Mouse (Mus musculus) 416B (cell line): ENCODE results near the gene Trip12.

Source experiments
- DNase-seq: peaks from one replicate; pipeline ENCODE4 v3.0.0; 2011; ENCODE audit warnings: low read depth

Trip12 gene

GRCm38 (mm10) chr1:84795335-84795734, 45.0 kb downstream of the Trip12 start:
- no peak for DNase-seq

- peak; percentile 81 for DNase-seq
Measured at GRCm38 (mm10) chr1:84791393-84791792, 48.9 kb downstream of the Trip12 start.

- no peak for DNase-seq
Measured at GRCm38 (mm10) chr1:84780630-84781029, 59.7 kb downstream of the Trip12 start.

GRCm38 (mm10) chr1:84777455-84777854, 62.9 kb downstream of the Trip12 start:
- no peak for DNase-seq

- DNase-seq, result no peak
Measured at GRCm38 (mm10) chr1:84758843-84759242, 81.5 kb downstream of the Trip12 start.

- DNase-seq, result no peak
Measured at GRCm38 (mm10) chr1:84742156-84742555, 98.2 kb downstream of the Trip12 start.

GRCm38 (mm10) chr1:84740080-84740479, 100.2 kb downstream of the Trip12 start:
- DNase-seq, result peak; percentile 79

GRCm38 (mm10) chr1:84737097-84737496, 103.2 kb downstream of the Trip12 start:
- no peak for DNase-seq

- DNase-seq, result peak; percentile 63
Measured at GRCm38 (mm10) chr1:84733799-84734198, 106.5 kb downstream of the Trip12 start.

GRCm38 (mm10) chr1:84731763-84732162, 108.6 kb downstream of the Trip12 start:
- DNase-seq, result no peak

GRCm38 (mm10) chr1:84722841-84723240, 117.5 kb downstream of the Trip12 start:
- peak; percentile 87 for DNase-seq

GRCm38 (mm10) chr1:84722371-84722770, 117.9 kb downstream of the Trip12 start:
- peak; percentile 64 for DNase-seq

- DNase-seq, result peak; percentile 21
Measured at GRCm38 (mm10) chr1:84721942-84722341, 118.4 kb downstream of the Trip12 start.

GRCm38 (mm10) chr1:84709810-84710785, 130.2 kb downstream of the Trip12 start:
- no peak for DNase-seq

- no peak for DNase-seq
Measured at GRCm38 (mm10) chr1:84709406-84709805, 130.9 kb downstream of the Trip12 start.

- DNase-seq, result no peak
Measured at GRCm38 (mm10) chr1:84700254-84700653, 140.1 kb downstream of the Trip12 start.

GRCm38 (mm10) chr1:84697136-84697535, 143.2 kb downstream of the Trip12 start:
- DNase-seq, result peak; percentile 82

GRCm38 (mm10) chr1:84695517-84696411, 144.6 kb downstream of the Trip12 start, which contains the start of gene Dner:
Dner (minus strand) TSS chr1:84696221.
- DNase-seq, result peak; percentile 33

GRCm38 (mm10) chr1:84694688-84695474, 145.4 kb downstream of the Trip12 start:
- DNase-seq, result no peak

- DNase-seq, result no peak
Measured at GRCm38 (mm10) chr1:84677910-84678309, 162.4 kb downstream of the Trip12 start.
